Mouse (Mus musculus): ENCODE measurements around the gene Atcay. TPM values are rescaled to one million over a fixed set of nuclear protein-coding genes. Genes with fewer than 3 reads are reported as not detected.
A peak's percentile ranks its signal among the peaks of the same experiment; 100 is the strongest.

Gene Atcay
- polyA plus RNA-seq, 1 experiment: 0.95 TPM

DNA sequence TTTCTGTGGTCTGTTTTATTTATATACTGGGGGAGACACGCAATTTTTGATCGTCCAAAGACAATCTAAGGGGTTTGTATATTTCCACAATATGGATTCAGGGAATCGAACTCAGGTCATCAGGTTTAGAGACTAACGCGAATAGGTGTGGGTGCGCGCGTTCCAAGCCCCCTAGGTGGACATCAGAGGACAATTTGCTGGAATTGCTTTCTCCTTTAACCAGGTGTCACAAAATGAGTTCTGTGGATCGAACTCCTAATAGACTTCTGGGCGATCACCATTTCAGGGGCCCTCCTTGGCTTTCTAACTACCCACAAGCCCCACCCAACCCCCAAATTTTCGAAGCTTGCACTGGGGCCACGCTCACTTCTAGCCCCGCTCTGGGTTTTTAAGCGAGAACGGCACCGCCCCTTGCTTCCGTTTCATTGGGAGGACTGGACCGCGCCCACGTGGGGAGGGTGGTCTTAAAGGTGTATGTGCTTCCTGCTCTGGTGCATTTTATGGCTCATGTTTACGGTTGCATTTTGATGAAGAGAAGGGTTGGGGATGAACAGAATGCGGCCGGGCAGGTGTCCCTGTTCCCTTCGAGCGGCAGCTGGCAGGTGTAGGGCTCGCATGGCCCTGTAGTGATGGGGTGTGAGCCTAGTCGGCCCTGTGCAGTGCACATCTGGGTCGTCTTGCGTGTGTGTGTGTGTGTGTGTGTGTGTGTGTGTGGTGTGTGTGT, 62.0 kb downstream of the Atcay start:
- Histone ChIP-seq H3K4me1 (ENCODE audit: control insufficient read depth, insufficient read depth, insufficient read length) (peaks cover 10% of the 10 kb centered on the region; the same call in 1 of the 2 replicates), H3K27me3 (ENCODE audit: control insufficient read depth, insufficient read depth, low read length) (no peaks in the 10 kb centered on the region), H3K4me3 (ENCODE audit: extremely low read depth, insufficient read depth, insufficient read length) (peak overlapping the region; percentile 67), H3K27ac (ENCODE audit: insufficient read depth, low read length) (peak overlapping the region; percentile 97), H3K36me3 (ENCODE audit: control insufficient read depth, insufficient read depth, low read length) (peaks cover 2% of the 10 kb centered on the region)
- TF ChIP-seq POLR2A (IDR thresholded peaks at IDR 0.05; ENCODE audit: low read depth, low read length) (peak; percentile 4), CTCF (IDR thresholded peaks at IDR 0.05; ENCODE audit: extremely low read depth, insufficient read depth, insufficient read length, insufficient replicate concordance) (no peak)
- under 1% methylated on average over 29 of the region's 29 CpGs for WGBS
- peak; percentile 77 to 91 for DNase-seq (ENCODE audit: low read depth in 1 of 2, low spot score in 2 of 2)

DNA sequence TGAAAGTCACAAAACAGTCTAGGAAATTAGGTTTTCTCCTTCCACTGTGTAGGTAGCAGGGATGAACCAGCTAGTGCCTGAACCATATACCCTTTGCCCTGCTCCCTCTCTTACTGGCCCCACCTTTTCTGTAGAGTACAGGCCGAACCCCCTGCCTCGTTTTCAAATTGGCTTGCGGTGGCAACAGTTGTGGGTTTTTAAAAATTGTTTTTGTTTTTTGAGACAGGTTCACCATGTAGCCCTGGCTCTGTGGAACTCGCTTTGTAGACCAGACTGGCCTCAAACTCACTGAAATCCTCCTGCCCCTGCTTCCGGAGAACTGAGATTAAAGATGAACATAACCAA, 62.6 kb downstream of the Atcay start:
- 1% methylated on average over 5 of the region's 5 CpGs for WGBS
- DNase-seq (ENCODE audit: low read depth in 1 of 2, low spot score in 2 of 2): no peak
- H3K36me3 ChIP-seq (ENCODE audit: control insufficient read depth, insufficient read depth, low read length): peaks cover 5% of the 10 kb centered on the region
- peak overlapping the region; percentile 97 for H3K27ac ChIP-seq (ENCODE audit: insufficient read depth, low read length)
- H3K27me3 ChIP-seq (ENCODE audit: control insufficient read depth, insufficient read depth, low read length): no peaks in the 10 kb centered on the region
- H3K4me3 ChIP-seq (ENCODE audit: extremely low read depth, insufficient read depth, insufficient read length): peak overlapping the region; percentile 67
- peaks cover 7% of the 10 kb centered on the region; the same call in 1 of the 2 replicates for H3K4me1 ChIP-seq (ENCODE audit: control insufficient read depth, insufficient read depth, insufficient read length)
- TF ChIP-seq POLR2A (IDR thresholded peaks at IDR 0.05; ENCODE audit: low read depth, low read length) (no peak), CTCF (IDR thresholded peaks at IDR 0.05; ENCODE audit: extremely low read depth, insufficient read depth, insufficient read length, insufficient replicate concordance) (no peak)

DNA sequence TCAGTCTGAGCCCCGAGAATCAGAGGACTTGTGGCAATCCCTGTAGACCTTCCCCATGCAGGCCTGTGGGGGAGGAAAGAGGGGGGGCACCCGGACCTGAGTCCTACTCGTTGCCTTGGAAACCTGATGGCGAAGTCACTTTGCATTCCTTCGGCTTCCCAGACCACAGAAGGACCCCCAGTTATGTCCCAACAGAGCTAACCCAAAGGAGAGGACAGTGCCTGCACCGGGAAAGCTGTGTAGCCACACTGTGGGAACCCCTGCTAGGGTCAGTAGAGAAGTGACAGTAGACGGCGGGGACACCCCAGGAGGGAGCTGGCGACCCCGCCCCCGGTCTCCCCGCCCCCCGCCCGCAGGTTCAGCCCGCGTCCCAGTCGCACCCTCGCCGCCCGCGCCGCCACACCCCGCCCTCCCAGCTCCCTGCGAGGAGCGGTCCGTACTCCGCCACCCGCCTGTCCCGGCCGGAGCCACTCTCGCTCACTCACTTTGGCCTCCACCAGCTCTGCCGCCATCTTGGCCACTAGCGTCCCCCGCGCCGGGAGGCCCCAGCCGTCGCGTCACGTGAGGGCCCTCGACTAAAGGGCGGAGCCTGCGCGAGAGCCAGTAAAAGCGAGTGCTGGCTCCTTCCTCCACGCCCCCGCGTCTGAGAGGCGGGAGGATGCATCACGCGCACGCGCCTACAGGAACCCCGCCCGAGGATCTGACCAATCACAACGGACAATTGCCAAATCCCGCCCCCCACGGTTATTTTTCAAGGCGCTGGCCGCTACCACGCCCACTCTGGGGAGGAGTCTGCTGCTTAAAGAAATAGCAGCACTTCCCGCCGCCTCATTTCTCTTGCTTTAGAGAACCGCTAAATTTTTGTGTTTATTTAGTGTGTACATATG, 63.2 kb downstream of the Atcay start, which contains the start of gene Pias4:
Gene Pias4 (minus strand): TSS at position 724 of the 887 bp plus-strand sequence.
- H3K4me1 ChIP-seq (ENCODE audit: control insufficient read depth, insufficient read depth, insufficient read length): peaks cover 10% of the 10 kb centered on the region; the same call in 1 of the 2 replicates
- peak; percentile 99 to 100 for DNase-seq (ENCODE audit: low read depth in 1 of 2, low spot score in 2 of 2)
- H3K36me3 ChIP-seq (ENCODE audit: control insufficient read depth, insufficient read depth, low read length): peaks cover 5% of the 10 kb centered on the region
- WGBS: under 1% methylated on average over 61 of the region's 64 CpGs
- H3K4me3 ChIP-seq (ENCODE audit: extremely low read depth, insufficient read depth, insufficient read length): peak within 1 kb of the TSS; percentile 83
- TF ChIP-seq POLR2A (IDR thresholded peaks at IDR 0.05; ENCODE audit: low read depth, low read length) (peak; percentile 72), CTCF (IDR thresholded peaks at IDR 0.05; ENCODE audit: extremely low read depth, insufficient read depth, insufficient read length, insufficient replicate concordance) (no peak)
- peak within 1 kb of the TSS; percentile 97 for H3K27ac ChIP-seq (ENCODE audit: insufficient read depth, low read length)
- H3K27me3 ChIP-seq (ENCODE audit: control insufficient read depth, insufficient read depth, low read length): no peaks in the 10 kb centered on the region

DNA sequence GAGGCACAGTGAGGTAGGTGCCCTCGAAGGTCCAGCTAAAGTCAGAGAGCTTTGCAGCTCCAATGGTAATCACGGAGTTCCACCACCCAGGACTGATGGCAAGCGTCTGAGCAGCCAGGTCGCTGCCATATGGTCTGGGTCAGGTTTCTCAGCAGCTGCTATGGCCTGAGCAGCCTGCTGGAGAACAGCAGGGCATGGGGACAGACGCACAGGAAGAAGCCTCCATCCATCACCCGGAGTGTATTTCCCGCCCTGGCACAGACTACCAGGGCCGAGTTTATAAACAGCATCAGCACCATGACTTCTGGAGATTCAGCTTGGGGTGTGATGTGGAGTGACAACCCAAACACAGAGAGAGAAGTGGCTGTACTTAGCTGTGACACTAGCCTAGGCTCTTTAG, 65.5 kb downstream of the Atcay start:
- peaks cover 21% of the 10 kb centered on the region; the same call in 1 of the 2 replicates for H3K4me1 ChIP-seq (ENCODE audit: control insufficient read depth, insufficient read depth, insufficient read length)
- H3K27me3 ChIP-seq (ENCODE audit: control insufficient read depth, insufficient read depth, low read length): no peaks in the 10 kb centered on the region
- no peak for TF ChIP-seq POLR2A (IDR thresholded peaks at IDR 0.05; ENCODE audit: low read depth, low read length)
- no peak for TF ChIP-seq CTCF (IDR thresholded peaks at IDR 0.05; ENCODE audit: extremely low read depth, insufficient read depth, insufficient read length, insufficient replicate concordance)
- DNase-seq (ENCODE audit: low read depth in 1 of 2, low spot score in 2 of 2): no peak
- H3K4me3 ChIP-seq (ENCODE audit: extremely low read depth, insufficient read depth, insufficient read length): no peak overlapping the region
- H3K27ac ChIP-seq (ENCODE audit: insufficient read depth, low read length): no peak overlapping the region
- peaks cover 7% of the 10 kb centered on the region for H3K36me3 ChIP-seq (ENCODE audit: control insufficient read depth, insufficient read depth, low read length)
- 87% methylated on average over 8 of the region's 8 CpGs for WGBS

DNA sequence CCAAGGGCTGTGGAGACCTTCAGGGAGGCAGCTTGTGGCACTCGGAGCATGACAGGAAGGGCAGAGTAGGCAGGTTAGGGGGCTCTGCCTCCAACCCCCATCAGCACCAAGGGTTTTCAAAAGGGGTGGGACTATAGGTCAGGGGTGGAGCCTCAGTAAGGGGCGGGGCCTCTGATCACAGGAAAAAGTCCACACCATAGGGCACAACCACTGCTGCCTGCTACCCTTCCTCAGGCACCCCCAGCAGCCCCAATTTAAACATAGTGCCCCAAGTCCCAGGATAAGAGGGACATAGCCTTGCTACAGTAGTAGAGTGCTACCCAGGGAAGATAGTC, 68.3 kb downstream of the Atcay start:
- Histone ChIP-seq H3K4me3 (ENCODE audit: extremely low read depth, insufficient read depth, insufficient read length) (peak overlapping the region; percentile 43; the same call in 1 of the 2 replicates), H3K36me3 (ENCODE audit: control insufficient read depth, insufficient read depth, low read length) (peaks cover 16% of the 10 kb centered on the region), H3K27ac (ENCODE audit: insufficient read depth, low read length) (peak overlapping the region; percentile 93), H3K27me3 (ENCODE audit: control insufficient read depth, insufficient read depth, low read length) (no peaks in the 10 kb centered on the region), H3K4me1 (ENCODE audit: control insufficient read depth, insufficient read depth, insufficient read length) (peaks cover 21% of the 10 kb centered on the region; the same call in 1 of the 2 replicates)
- TF ChIP-seq CTCF (IDR thresholded peaks at IDR 0.05; ENCODE audit: extremely low read depth, insufficient read depth, insufficient read length, insufficient replicate concordance) (no peak), POLR2A (IDR thresholded peaks at IDR 0.05; ENCODE audit: low read depth, low read length) (no peak)
- peak in 1 of 2 experiments; percentile 54 for DNase-seq (ENCODE audit: low read depth in 1 of 2, low spot score in 2 of 2)
- WGBS: 21% methylated on average over 2 of the region's 2 CpGs

DNA sequence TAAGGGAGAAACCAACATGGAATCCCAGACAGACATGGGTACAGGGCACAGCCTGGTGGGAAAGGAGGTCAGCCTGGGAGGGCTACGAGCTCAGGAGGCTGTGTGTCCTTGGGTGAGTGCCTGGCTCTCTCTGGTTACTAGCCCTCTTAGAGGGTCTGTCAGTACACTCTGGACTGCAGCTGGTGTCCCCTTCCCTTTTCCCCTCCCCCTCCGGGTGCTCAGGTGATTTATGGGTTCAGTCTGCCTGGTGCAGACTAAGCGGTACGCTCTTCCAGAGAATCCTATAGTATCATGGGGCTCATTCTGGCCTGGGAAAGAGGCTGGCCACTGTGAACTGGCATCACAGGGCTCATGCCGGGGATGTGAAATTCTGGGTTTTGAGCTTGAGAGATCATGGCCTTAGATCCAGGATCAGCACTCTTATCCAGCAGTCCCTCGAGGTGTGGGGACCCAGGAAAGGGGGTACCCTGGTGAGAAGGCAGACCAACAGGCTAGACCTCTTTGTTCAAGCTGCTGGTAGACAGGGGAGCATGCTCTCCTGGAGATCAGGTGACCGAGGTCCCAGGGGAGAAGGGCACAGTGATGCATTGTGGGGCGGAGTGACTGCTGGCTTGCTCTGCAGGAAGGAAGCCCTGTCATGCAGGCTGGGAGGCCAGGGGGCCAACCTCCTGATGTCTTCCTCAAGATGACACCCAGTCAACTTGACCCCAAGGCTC, 68.9 kb downstream of the Atcay start:
- Histone ChIP-seq H3K27ac (ENCODE audit: insufficient read depth, low read length) (peak overlapping the region; percentile 93), H3K4me1 (ENCODE audit: control insufficient read depth, insufficient read depth, insufficient read length) (peaks cover 17% of the 10 kb centered on the region; the same call in 1 of the 2 replicates), H3K36me3 (ENCODE audit: control insufficient read depth, insufficient read depth, low read length) (peaks cover 21% of the 10 kb centered on the region), H3K27me3 (ENCODE audit: control insufficient read depth, insufficient read depth, low read length) (no peaks in the 10 kb centered on the region), H3K4me3 (ENCODE audit: extremely low read depth, insufficient read depth, insufficient read length) (peak overlapping the region; percentile 43; the same call in 1 of the 2 replicates)
- WGBS: 61% methylated on average over 8 of the region's 8 CpGs
- no peak for TF ChIP-seq CTCF (IDR thresholded peaks at IDR 0.05; ENCODE audit: extremely low read depth, insufficient read depth, insufficient read length, insufficient replicate concordance)
- TF ChIP-seq POLR2A (IDR thresholded peaks at IDR 0.05; ENCODE audit: low read depth, low read length): no peak
- DNase-seq (ENCODE audit: low read depth in 1 of 2, low spot score in 2 of 2): peak; percentile 85 to 95

Data from spleen, adult 2 months (tissue).